Mouse (Mus musculus): Measurements from ENCODE around the gene Klk5. TPM values are rescaled to one million over a fixed set of nuclear protein-coding genes. Genes with fewer than 3 reads are reported as not detected.
A peak's percentile ranks its signal among the peaks of the same experiment; 100 is the strongest.

Gene Klk5
- polyA plus RNA-seq, 1 experiment from 2014 or later = not detected

DNA sequence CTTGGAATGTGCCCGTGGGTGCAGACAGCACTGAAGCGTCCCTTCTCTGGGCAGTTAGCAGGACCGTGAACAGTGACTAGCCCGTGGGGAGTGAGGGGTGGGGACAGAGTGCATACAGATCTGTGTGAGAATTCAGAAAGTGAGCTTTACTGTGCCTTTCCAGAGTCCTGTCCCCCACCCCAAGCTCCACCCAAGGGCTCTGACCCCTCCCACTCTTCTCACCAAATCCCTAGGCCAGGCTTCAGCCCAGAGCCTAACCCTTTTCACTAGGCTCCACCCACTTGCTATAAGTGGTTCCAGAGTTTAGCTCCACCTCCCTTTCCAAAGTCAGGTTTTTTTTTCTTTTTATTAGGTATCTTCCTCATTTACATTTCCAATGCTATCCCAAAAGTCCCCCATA, 2.0 kb downstream of the Klk5 start:
- Histone ChIP-seq H3K27ac (replicated peaks) (no peak overlapping the region), H3K27me3 (no peaks in the 10 kb centered on the region), H3K4me1 (no peaks in the 10 kb centered on the region), H3K4me3 (no peak overlapping the region), H3K9me3 (no peaks in the 10 kb centered on the region), H3K9ac (replicated peaks) (no peak overlapping the region), H3K4me2 (replicated peaks) (no peak overlapping the region), H3K36me3 (no peaks in the 10 kb centered on the region)
- ATAC-seq (replicated peaks) = no peak
- WGBS = 92% methylated on average over 4 of the region's 4 CpGs

DNA sequence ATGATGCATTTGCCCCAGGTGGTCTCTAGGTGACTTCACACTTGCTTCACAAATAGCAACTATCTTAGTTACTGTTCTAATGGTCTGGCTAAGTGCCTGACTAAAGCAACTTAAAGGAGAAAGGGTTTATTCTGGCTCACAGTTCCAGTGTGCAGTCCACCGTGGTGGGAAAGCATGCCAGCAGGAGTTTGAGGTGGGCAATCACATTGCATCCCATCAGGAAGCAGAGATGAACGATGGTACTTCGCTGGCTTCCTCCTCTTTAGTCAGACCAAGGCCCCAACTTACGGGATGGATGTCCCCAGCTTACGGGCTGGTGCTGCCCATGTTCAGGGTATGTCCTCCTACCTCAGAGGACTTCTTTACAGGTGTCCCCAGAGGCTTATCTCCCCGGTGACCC, 9.8 kb downstream of the Klk5 start:
- Histone ChIP-seq H3K9ac (replicated peaks) (no peak overlapping the region), H3K4me2 (replicated peaks) (no peak overlapping the region), H3K36me3 (no peaks in the 10 kb centered on the region), H3K9me3 (no peaks in the 10 kb centered on the region), H3K4me1 (no peaks in the 10 kb centered on the region), H3K27ac (replicated peaks) (no peak overlapping the region), H3K27me3 (no peaks in the 10 kb centered on the region), H3K4me3 (no peak overlapping the region)
- no peak for ATAC-seq (replicated peaks)
- WGBS = 90% methylated on average over 6 of the region's 6 CpGs

DNA sequence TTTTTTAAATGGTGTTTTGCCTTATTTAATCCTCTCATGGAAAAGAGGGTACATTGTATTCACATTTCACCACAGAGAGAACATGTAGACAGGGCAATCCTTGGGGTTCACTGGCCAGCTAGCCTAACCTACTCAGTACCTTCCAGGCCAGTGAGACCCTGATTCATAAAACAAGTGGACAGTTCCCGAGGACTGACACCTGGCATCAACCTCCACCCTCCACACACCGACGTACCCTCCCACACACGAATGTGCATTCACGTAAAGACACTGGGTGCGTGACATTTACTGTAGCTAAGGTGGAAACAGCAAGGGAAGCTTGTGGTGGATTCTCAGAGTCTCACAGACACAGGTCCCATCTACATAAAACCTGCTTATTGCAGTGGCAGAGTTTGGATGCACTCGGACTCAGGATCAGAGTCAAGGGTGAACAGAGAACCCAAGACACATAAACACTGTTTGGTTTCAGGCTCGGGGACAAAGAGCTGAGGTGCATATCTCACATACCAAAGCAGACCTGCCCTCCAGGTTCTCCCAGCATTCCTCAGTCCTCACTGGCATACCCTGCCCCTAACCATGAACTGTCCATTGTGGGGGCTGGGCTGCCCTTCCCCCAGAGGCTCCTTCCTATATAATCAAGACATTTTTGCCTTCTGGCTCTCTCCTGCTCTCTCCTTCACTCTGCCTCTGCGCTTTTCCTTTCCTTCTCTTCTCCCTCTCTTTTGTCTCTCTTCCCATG, 13.0 kb downstream of the Klk5 start:
- H3K4me3 ChIP-seq = no peak overlapping the region
- 87% methylated on average over 9 of the region's 9 CpGs for WGBS
- H3K4me2 ChIP-seq (replicated peaks) = no peak overlapping the region
- no peaks in the 10 kb centered on the region for H3K36me3 ChIP-seq
- no peak overlapping the region for H3K27ac ChIP-seq (replicated peaks)
- H3K27me3 ChIP-seq = no peaks in the 10 kb centered on the region
- no peak for ATAC-seq (replicated peaks)
- no peaks in the 10 kb centered on the region for H3K9me3 ChIP-seq
- no peak overlapping the region for H3K9ac ChIP-seq (replicated peaks)
- H3K4me1 ChIP-seq = no peaks in the 10 kb centered on the region

DNA sequence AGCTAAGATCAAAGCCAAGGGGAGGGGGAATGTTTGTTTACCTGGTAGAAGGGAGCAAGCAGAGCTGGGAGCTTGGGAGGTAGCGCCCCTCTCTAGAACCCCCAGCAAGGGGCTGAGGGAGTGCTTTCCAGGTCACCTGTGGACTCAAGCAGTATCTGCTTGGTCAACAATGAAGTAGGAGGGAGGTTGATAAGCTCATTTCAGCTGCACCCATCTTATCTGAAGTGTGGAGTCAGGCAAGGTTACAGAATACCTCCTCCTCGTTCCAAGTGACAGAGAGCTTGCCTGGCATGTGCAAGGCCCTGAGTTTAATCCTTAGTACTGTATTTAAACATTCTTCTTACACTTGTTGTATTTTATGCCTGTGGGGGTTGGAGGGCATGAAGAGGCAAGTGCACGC, 13.9 kb downstream of the Klk5 start:
- H3K36me3 ChIP-seq = no peaks in the 10 kb centered on the region
- no peak overlapping the region for H3K4me3 ChIP-seq
- H3K9me3 ChIP-seq = no peaks in the 10 kb centered on the region
- 71% methylated on average over 3 of the region's 3 CpGs for WGBS
- no peaks in the 10 kb centered on the region for H3K27me3 ChIP-seq
- no peak overlapping the region for H3K4me2 ChIP-seq (replicated peaks)
- no peak overlapping the region for H3K9ac ChIP-seq (replicated peaks)
- no peak for ATAC-seq (replicated peaks)
- no peaks in the 10 kb centered on the region for H3K4me1 ChIP-seq
- no peak overlapping the region for H3K27ac ChIP-seq (replicated peaks)

DNA sequence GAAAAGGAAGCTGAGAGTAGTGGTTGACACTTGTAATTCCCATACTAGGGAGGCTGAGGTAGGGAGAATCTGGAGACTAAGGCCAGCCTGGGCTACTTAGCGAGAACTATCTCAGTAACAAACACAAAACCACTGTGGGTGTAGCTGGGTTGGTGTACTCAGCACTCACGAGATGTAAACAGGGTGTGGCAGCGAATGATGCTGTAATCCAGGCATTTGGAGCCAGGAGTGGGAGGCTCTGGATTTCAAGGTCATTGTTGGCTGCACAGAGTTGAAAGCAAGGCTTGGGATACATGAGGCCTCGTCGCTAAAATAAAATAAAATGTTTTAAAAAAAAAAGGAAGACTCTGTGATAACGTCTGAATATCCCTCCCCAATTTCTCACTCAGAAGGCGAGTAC, 14.5 kb downstream of the Klk5 start:
- no peak overlapping the region for H3K4me2 ChIP-seq (replicated peaks)
- H3K36me3 ChIP-seq = no peaks in the 10 kb centered on the region
- no peak overlapping the region for H3K4me3 ChIP-seq
- H3K27me3 ChIP-seq = no peaks in the 10 kb centered on the region
- no peak overlapping the region for H3K9ac ChIP-seq (replicated peaks)
- H3K9me3 ChIP-seq = no peaks in the 10 kb centered on the region
- 86% methylated on average over 7 of the region's 7 CpGs for WGBS
- H3K27ac ChIP-seq (replicated peaks) = no peak overlapping the region
- H3K4me1 ChIP-seq = no peaks in the 10 kb centered on the region
- ATAC-seq (replicated peaks) = no peak

DNA sequence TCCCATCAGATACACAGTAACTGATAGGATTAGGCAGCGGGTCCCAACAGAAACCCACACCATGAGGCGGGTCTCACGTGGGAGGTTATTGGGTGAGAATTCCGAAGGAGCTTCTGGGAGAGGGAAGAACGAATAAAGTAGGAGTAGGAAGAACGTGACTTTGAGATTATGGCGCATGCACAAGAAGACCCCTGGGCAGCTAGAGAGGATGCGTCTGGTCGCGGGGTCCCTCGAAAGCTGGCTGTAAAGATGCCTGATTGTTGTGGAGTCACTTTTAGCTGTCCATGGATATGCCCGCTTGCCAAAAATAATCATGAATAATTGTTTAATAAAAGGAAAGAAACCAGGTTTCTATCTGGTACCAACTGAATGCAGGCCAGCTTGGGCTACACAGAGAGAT, 15.7 kb downstream of the Klk5 start:
- Histone ChIP-seq H3K4me1 (no peaks in the 10 kb centered on the region), H3K27ac (replicated peaks) (no peak overlapping the region), H3K4me2 (replicated peaks) (no peak overlapping the region), H3K27me3 (no peaks in the 10 kb centered on the region), H3K4me3 (no peak overlapping the region), H3K9ac (replicated peaks) (no peak overlapping the region), H3K9me3 (no peaks in the 10 kb centered on the region), H3K36me3 (no peaks in the 10 kb centered on the region)
- WGBS = 93% methylated on average over 12 of the region's 12 CpGs
- no peak for ATAC-seq (replicated peaks)

DNA sequence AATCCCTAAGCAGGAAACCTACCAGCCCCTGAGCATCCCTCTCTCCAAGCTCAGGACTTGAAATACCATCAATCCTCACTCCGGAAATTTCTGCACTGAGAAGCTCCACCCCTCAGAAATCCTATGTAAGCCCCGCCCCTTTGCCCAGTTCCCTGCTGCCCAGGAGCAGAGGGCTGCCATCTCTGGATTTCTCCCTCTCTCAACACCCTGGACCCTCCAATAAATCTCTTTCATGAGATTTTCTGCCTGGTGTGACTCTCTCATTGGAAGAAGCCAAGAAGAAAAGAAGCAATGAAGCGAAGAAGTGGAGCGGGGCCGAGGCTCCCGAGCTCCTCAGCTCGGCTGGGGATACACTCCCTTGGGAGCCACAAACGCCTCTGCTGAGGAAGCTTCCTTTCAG, 18.6 kb downstream of the Klk5 start:
- WGBS = 22% methylated on average over 8 of the region's 8 CpGs
- no peak for ATAC-seq (replicated peaks)
- Histone ChIP-seq H3K9ac (replicated peaks) (no peak overlapping the region), H3K4me3 (no peak overlapping the region), H3K27me3 (no peaks in the 10 kb centered on the region), H3K4me2 (replicated peaks) (no peak overlapping the region), H3K27ac (replicated peaks) (no peak overlapping the region), H3K36me3 (no peaks in the 10 kb centered on the region), H3K9me3 (no peaks in the 10 kb centered on the region), H3K4me1 (no peaks in the 10 kb centered on the region)

DNA sequence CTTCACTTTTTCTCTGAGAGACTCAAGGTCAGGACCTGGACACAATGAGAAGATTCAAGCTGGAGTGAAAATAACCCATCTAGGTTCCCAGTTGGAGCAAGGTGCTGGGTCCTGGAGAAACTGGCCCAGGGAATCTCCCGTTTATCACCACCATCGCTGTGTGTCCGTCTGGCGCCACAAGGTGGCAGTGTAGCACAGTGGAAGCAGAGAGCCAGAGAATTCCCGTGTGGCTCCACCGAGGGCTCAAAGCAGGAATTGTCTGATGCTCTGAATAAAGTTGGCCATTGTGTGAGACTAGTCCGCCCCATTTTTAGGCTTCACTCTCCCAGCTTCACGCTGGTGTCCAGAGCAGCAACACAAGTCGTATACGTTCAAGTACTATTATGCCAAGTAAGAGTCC, 31.5 kb downstream of the Klk5 start:
- WGBS = under 1% methylated on average over 10 of the region's 10 CpGs
- H3K9me3 ChIP-seq = no peaks in the 10 kb centered on the region
- no peak overlapping the region for H3K9ac ChIP-seq (replicated peaks)
- peak; percentile 76 for ATAC-seq (replicated peaks)
- no peaks in the 10 kb centered on the region for H3K36me3 ChIP-seq
- H3K4me3 ChIP-seq = no peak overlapping the region
- no peak overlapping the region for H3K4me2 ChIP-seq (replicated peaks)
- no peaks in the 10 kb centered on the region for H3K4me1 ChIP-seq
- no peaks in the 10 kb centered on the region for H3K27me3 ChIP-seq
- H3K27ac ChIP-seq (replicated peaks) = no peak overlapping the region

DNA sequence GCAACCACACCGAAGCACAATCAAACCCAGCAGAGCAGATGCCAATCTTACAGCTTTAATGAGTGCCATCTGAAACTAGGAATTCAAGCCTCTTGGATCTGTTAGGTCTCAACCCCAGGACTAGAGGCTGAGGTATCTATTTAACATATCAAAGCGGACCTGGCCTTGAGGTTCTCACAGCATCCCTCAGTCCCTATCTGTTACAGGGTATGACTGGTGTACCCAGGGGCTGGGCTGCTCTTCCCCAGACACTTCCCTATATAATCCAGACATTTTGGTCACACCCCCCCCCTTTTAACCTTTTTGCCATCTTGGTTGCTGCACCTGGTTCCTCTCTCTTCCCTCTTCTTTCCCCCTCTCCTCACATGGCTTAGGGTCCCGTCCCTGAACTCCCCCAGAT, 31.9 kb downstream of the Klk5 start:
- Histone ChIP-seq H3K4me3 (no peak overlapping the region), H3K4me1 (no peaks in the 10 kb centered on the region), H3K27me3 (no peaks in the 10 kb centered on the region), H3K4me2 (replicated peaks) (no peak overlapping the region), H3K9ac (replicated peaks) (no peak overlapping the region), H3K27ac (replicated peaks) (no peak overlapping the region), H3K36me3 (no peaks in the 10 kb centered on the region), H3K9me3 (no peaks in the 10 kb centered on the region)
- ATAC-seq (replicated peaks) = no peak
- 73% methylated on average over 3 of the region's 3 CpGs for WGBS

DNA sequence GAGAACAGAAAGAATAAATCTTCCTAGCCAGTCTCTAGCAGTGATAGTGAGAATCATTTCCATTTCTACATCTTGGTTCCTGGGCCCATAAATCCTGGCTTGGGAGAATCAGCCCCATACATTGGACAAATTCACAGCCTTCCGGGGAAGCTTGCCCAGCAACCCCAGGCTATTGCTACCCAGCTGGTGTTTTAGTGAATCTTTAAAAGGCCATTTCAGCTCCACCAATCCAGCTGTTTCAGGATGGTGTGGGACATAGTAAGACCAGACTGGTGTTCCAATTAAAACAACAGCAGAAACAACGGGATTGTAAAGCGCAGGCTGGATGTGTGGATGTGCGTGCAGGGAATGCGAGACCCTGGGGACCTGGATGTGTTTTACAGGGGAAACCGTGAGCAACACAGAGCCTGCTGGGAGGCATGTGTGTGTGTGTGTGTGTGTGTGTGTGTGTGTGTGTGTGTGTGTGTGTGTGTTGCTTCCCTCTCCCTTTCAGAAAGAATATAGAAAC, 33.2 kb downstream of the Klk5 start:
- no peak overlapping the region for H3K4me2 ChIP-seq (replicated peaks)
- no peaks in the 10 kb centered on the region for H3K4me1 ChIP-seq
- no peaks in the 10 kb centered on the region for H3K36me3 ChIP-seq
- no peak overlapping the region for H3K27ac ChIP-seq (replicated peaks)
- no peaks in the 10 kb centered on the region for H3K27me3 ChIP-seq
- no peak overlapping the region for H3K9ac ChIP-seq (replicated peaks)
- H3K4me3 ChIP-seq = no peak overlapping the region
- ATAC-seq (replicated peaks) = no peak
- no peaks in the 10 kb centered on the region for H3K9me3 ChIP-seq
- WGBS = 84% methylated on average over 6 of the region's 6 CpGs

DNA sequence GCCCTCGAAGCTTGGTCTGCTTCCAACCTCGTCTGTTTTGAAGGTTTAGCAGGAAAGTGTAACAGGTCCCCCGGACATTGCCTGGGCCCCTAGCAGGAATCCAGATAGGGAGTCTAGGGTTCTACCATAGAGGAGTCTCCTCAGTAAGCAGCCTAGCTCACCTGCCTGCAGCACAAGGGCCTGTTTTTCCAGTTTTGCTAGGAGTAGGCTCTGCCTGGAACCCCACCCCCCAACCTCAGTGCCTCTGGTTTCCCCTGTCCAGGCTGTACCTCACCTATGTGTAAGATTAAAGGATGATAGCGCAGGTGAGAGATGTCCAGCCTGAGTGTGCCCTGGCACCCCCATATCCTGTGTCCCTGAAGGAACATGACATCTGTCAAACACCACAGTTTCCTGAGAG, 34.7 kb downstream of the Klk5 start:
- WGBS = 86% methylated on average over 4 of the region's 4 CpGs
- Histone ChIP-seq H3K36me3 (no peaks in the 10 kb centered on the region), H3K9me3 (no peaks in the 10 kb centered on the region), H3K4me1 (no peaks in the 10 kb centered on the region), H3K27ac (replicated peaks) (no peak overlapping the region), H3K9ac (replicated peaks) (no peak overlapping the region), H3K4me3 (no peak overlapping the region), H3K27me3 (no peaks in the 10 kb centered on the region), H3K4me2 (replicated peaks) (no peak overlapping the region)
- ATAC-seq (replicated peaks) = no peak

DNA sequence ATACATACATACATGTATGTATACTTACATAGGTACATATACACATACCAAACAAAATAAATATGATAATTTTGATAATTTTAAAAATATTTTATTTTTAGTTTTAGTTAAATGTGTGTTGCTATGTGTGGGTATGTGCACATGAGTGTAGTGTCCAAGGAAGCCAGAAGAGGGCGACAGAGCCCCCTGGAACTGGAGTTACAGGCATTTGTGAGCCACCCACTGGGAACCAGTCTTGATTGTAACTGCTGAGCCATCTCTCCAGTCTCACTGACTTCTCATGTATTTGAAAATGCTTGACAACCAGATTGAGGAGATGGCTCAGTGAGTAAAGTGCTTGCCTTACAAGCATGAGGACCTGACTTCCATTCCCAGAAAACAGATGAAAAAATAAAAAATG, 36.5 kb downstream of the Klk5 start:
- ATAC-seq (replicated peaks) = no peak
- no peaks in the 10 kb centered on the region for H3K36me3 ChIP-seq
- WGBS = 36% methylated on average over 1 of the region's 1 CpGs
- no peaks in the 10 kb centered on the region for H3K27me3 ChIP-seq
- H3K4me2 ChIP-seq (replicated peaks) = no peak overlapping the region
- H3K4me1 ChIP-seq = no peaks in the 10 kb centered on the region
- no peaks in the 10 kb centered on the region for H3K9me3 ChIP-seq
- H3K4me3 ChIP-seq = no peak overlapping the region
- no peak overlapping the region for H3K9ac ChIP-seq (replicated peaks)
- H3K27ac ChIP-seq (replicated peaks) = no peak overlapping the region

DNA sequence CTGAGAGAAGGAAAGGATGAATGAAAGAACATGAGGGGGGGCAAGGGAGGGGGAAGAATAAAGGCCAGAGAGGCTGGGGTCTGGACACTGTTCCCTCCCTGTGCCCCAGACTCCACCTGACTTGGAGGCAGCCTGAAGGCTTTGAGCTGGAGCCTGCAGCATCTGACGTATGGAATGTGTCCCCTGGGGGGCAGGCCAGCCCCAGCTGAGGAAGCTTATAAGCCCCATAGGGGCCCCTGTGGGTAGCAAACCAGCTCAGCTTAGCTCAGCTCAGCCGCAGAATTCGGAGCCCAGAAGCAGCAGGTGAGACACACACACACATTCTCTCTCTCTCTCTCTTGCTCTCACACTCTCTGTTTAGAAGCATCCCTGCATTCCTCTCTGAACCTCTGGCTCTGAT, 39.1 kb downstream of the Klk5 start, which contains the start of gene Klk4:
Gene Klk4 (plus strand): TSS at position 249 of the 400 bp plus-strand sequence.
- Histone ChIP-seq H3K4me2 (replicated peaks) (no peak within 1 kb of the TSS), H3K27ac (replicated peaks) (no peak within 1 kb of the TSS), H3K4me1 (0 out of 2 replicates have a peak, but pooled peaks cover 2% of the 10 kb centered on the region), H3K36me3 (no peaks in the 10 kb centered on the region), H3K9me3 (no peaks in the 10 kb centered on the region), H3K9ac (replicated peaks) (no peak within 1 kb of the TSS), H3K4me3 (no peak within 1 kb of the TSS), H3K27me3 (no peaks in the 10 kb centered on the region)
- ATAC-seq (replicated peaks) = no peak
- WGBS = 7% methylated on average over 3 of the region's 3 CpGs

All from forebrain, embryonic 15.5 days (tissue).